Mouse (Mus musculus) MEL (cell line): ENCODE results near the gene Pdk2. TPM values are rescaled to one million over a fixed set of nuclear protein-coding genes. Genes with fewer than 3 reads are reported as not detected.

Experiments used
- DNase-seq: peaks from one replicate; pipeline ENCODE4 v3.0.0; 2011; ENCODE audit warnings: low read depth, low spot score
- H3K27ac ChIP-seq: 2 replicates; pipeline ENCODE4 v1.5.1; 2012; ENCODE audit warnings: low read depth, mild to moderate bottlenecking, control low read depth, low read length, moderate library complexity; ENCODE audit not compliant: control insufficient read depth
- H3K27me3 ChIP-seq, 2 experiments: fragments of 150-350 bp in 1 of 2; sonication (generic) in 1 of 2; 2 replicates each; pipeline ENCODE4 v1.6.1; 2012; ENCODE audit warnings: low read length in 2 of 2, mild to moderate bottlenecking in 2 of 2, improper control_type of control experiment in 1 of 2, moderate library complexity in 1 of 2; ENCODE audit not compliant: insufficient read depth in 2 of 2, control insufficient read depth in 1 of 2
- H3K36me3 ChIP-seq, 2 experiments: 2 replicates each; pipeline ENCODE4 v1.6.1; 2012 to 2014; ENCODE audit warnings: low read length in 2 of 2, improper control_type of control experiment in 1 of 2, inconsistent platforms in 1 of 2, mild to moderate bottlenecking in 1 of 2; ENCODE audit not compliant: insufficient read depth in 2 of 2, control insufficient read depth in 1 of 2
- H3K4me1 ChIP-seq, 2 experiments: fragments of 150-350 bp in 1 of 2; sonication (generic) in 1 of 2; 2 replicates each; pipeline ENCODE4 v1.6.1; 2012; ENCODE audit warnings: low read length in 2 of 2, improper control_type of control experiment in 1 of 2, mild to moderate bottlenecking in 1 of 2; ENCODE audit not compliant: insufficient read depth in 2 of 2, control insufficient read depth in 1 of 2
- H3K4me3 ChIP-seq, 2 experiments: fragments of 150-350 bp in 1 of 2; sonication (generic) in 1 of 2; 2 replicates each; pipeline ENCODE4 v1.5.1; 2012; ENCODE audit warnings: low read depth in 2 of 2, low read length in 2 of 2, mild to moderate bottlenecking in 2 of 2, moderate library complexity in 2 of 2, control low read depth in 1 of 2, improper control_type of control experiment in 1 of 2; ENCODE audit not compliant: control insufficient read depth in 1 of 2, insufficient read depth in 1 of 2
- H3K79me2 ChIP-seq: 2 replicates; pipeline ENCODE4 v1.6.1; 2012; ENCODE audit warnings: mild to moderate bottlenecking, low read length, moderate library complexity; ENCODE audit not compliant: control insufficient read depth, poor library complexity, insufficient read depth
- H3K9ac ChIP-seq: 2 replicates; pipeline ENCODE4 v1.6.1; 2012; ENCODE audit warnings: low read depth, mild to moderate bottlenecking, control low read depth, low read length, moderate library complexity; ENCODE audit not compliant: control insufficient read depth, poor library complexity, severe bottlenecking
- H3K9me3 ChIP-seq: fragments of 150-350 bp; sonication (generic); replicated peaks from 2 replicates; pipeline ENCODE4 v1.6.1; 2012; ENCODE audit warnings: mild to moderate bottlenecking, low read length, improper control_type of control experiment, moderate library complexity; ENCODE audit not compliant: insufficient read depth
- BHLHE40 ChIP-seq: IDR thresholded peaks from 2 replicates; pipeline ENCODE4 v1.6.1; 2012; ENCODE audit warnings: low read depth, mild to moderate bottlenecking, inconsistent platforms, low read length, improper control_type of control experiment, borderline replicate concordance
- CHD1 ChIP-seq: IDR thresholded peaks from 2 replicates; pipeline ENCODE4 v1.6.1; 2012; ENCODE audit warnings: low read depth, mild to moderate bottlenecking, inconsistent platforms, low read length, improper control_type of control experiment
- EP300 ChIP-seq, 2 experiments: IDR thresholded peaks; 2 replicates each; pipeline ENCODE4 v1.6.1; 2011; ENCODE audit warnings: improper control_type of control experiment in 2 of 2, low read length in 2 of 2, low read depth in 1 of 2, mild to moderate bottlenecking in 1 of 2
- GATA1 ChIP-seq: IDR thresholded peaks from 2 replicates; pipeline ENCODE4 v1.6.1; 2011; ENCODE audit warnings: low read depth, low read length, improper control_type of control experiment
- JUND ChIP-seq: IDR thresholded peaks from 2 replicates; pipeline ENCODE4 v1.6.1; 2011; ENCODE audit warnings: low read depth, mild to moderate bottlenecking, improper control_type of control experiment, low read length
- MAZ ChIP-seq: IDR thresholded peaks from 2 replicates; pipeline ENCODE4 v1.6.1; 2012; ENCODE audit warnings: low read depth, mild to moderate bottlenecking, inconsistent platforms, low read length, improper control_type of control experiment
- MYB ChIP-seq: IDR thresholded peaks from 2 replicates; pipeline ENCODE4 v1.6.1; 2011; ENCODE audit warnings: mild to moderate bottlenecking, low read depth, low read length, improper control_type of control experiment
- MYC ChIP-seq: IDR thresholded peaks from 2 replicates; pipeline ENCODE4 v1.6.1; 2011; ENCODE audit warnings: low read depth, mild to moderate bottlenecking, low read length, improper control_type of control experiment, moderate library complexity
- POLR2AphosphoS5 ChIP-seq: IDR thresholded peaks from 2 replicates; pipeline ENCODE4 v1.6.1; 2012; ENCODE audit warnings: low read depth, borderline replicate concordance, mild to moderate bottlenecking, inconsistent platforms, low read length, moderate library complexity, mixed read lengths
- RCOR1 ChIP-seq: IDR thresholded peaks from 2 replicates; pipeline ENCODE4 v1.6.1; 2012; ENCODE audit warnings: low read depth, mild to moderate bottlenecking, inconsistent platforms, low read length, improper control_type of control experiment
- SIN3A ChIP-seq: IDR thresholded peaks from 2 replicates; pipeline ENCODE4 v1.6.1; 2012; ENCODE audit warnings: low read length, improper control_type of control experiment, inconsistent platforms
- TBP ChIP-seq: IDR thresholded peaks from 2 replicates; pipeline ENCODE4 v1.8.0; 2011; ENCODE audit warnings: low read depth, low read length, improper control_type of control experiment
- UBTF ChIP-seq: IDR thresholded peaks from 2 replicates; pipeline ENCODE4 v1.6.1; 2012; ENCODE audit warnings: low read depth, mild to moderate bottlenecking, inconsistent platforms, low read length, improper control_type of control experiment, moderate library complexity, borderline replicate concordance; ENCODE audit not compliant: insufficient read depth
- USF2 ChIP-seq, 2 experiments: IDR thresholded peaks; 2 replicates each; pipeline ENCODE4 v1.6.1; 2011 to 2012; ENCODE audit warnings: improper control_type of control experiment in 2 of 2, low read length in 2 of 2, borderline replicate concordance in 1 of 2, inconsistent platforms in 1 of 2, low read depth in 1 of 2, mild to moderate bottlenecking in 1 of 2; ENCODE audit not compliant: insufficient read depth in 1 of 2
- ZMIZ1 ChIP-seq: IDR thresholded peaks from 2 replicates; pipeline ENCODE4 v1.6.1; 2012; ENCODE audit warnings: low read depth, mild to moderate bottlenecking, inconsistent platforms, low read length, improper control_type of control experiment, moderate library complexity
- polyA plus RNA-seq, 2 experiments: library from polyadenylated mRNA; stranded (reverse) in 1 of 2; unstranded in 1 of 2; fragments of >175 nt in 1 of 2; fragments of >200 nt in 1 of 2; gene quantifications; 2 replicates each; pipeline versions ENCODE4 v1.2.1 to v1.2.4; 2012; ENCODE audit warnings: low replicate concordance in 2 of 2, low read depth in 1 of 2; ENCODE audit not compliant: insufficient read length in 2 of 2, insufficient read depth in 1 of 2, missing spikeins in 1 of 2
- total RNA-seq: library from RNA; depleted of rRNA; stranded (reverse); fragments of 300-350 nt; gene quantifications from 2 replicates; pipeline ENCODE4 v1.2.3, GENCODE M21; 2012

Pdk2 gene
- total and polyA plus RNA-seq, 3 experiments = 0.81 to 8.0 TPM; not detected in 1

GRCm38 (mm10) chr11:94990749-94991577, 50.2 kb downstream of the Pdk2 start, which contains the start of gene Ppp1r9b (continued):
- TF ChIP-seq TBP = peak; percentile 80; the same call in 1 of the 2 replicates
- no peak for TF ChIP-seq POLR2AphosphoS5
- no peak for TF ChIP-seq USF2 (IDR thresholded peaks at IDR 0.05; ENCODE audit: borderline replicate concordance in 1 of 2, insufficient read depth in 1 of 2, low read depth in 1 of 2, low read length in 2 of 2)
- TF ChIP-seq CHD1 = peak; percentile 88; the same call in 1 of the 2 replicates
- peak; percentile 78; the same call in 1 of the 2 replicates for TF ChIP-seq UBTF
- TF ChIP-seq MAZ = peak; percentile 97
- 0 out of 2 replicates have a peak, but pooled peaks have one; percentile 38 for TF ChIP-seq MYB
- peak; percentile 96 for TF ChIP-seq ZMIZ1

- Histone ChIP-seq H3K9me3 (no peaks in the 10 kb centered on the region), H3K4me1 (peaks cover 19 to 43% of the 10 kb centered on the region in 2 experiments), H3K27ac (peak overlapping the region; percentile 86), H3K9ac (peak overlapping the region; percentile 97), H3K36me3 (peaks cover 0 to 26% of the 10 kb centered on the region in 2 experiments; a peak in 2 of 4 replicates), H3K4me3 (peak overlapping the region; percentile 79 to 87), H3K27me3 (no peaks in the 10 kb centered on the region), H3K79me2 (peaks cover 54% of the 10 kb centered on the region)
- DNase-seq = no peak
- TF ChIP-seq GATA1 = no peak
- TF ChIP-seq USF2 (IDR thresholded peaks at IDR 0.05; ENCODE audit: borderline replicate concordance in 1 of 2, insufficient read depth in 1 of 2, low read depth in 1 of 2, low read length in 2 of 2) = no peak
- peak in 1 of 2 experiments; percentile 15; a peak in 1 of 4 replicates for TF ChIP-seq EP300 (IDR thresholded peaks at IDR 0.05; ENCODE audit: low read depth in 1 of 2, low read length in 2 of 2)
- no peak for TF ChIP-seq JUND
- TF ChIP-seq BHLHE40 = no peak
- TF ChIP-seq MYC = 0 out of 2 replicates have a peak, but pooled peaks have one; percentile 46
- TF ChIP-seq RCOR1 = no peak
- TF ChIP-seq SIN3A = no peak
- no peak for TF ChIP-seq ZMIZ1
- TF ChIP-seq CHD1 = peak; percentile 93
Measured at GRCm38 (mm10) chr11:94990102-94990748, 50.9 kb downstream of the Pdk2 start.
